Mouse (Mus musculus) adrenal gland, adult 2 months (tissue): Measurements from ENCODE around the gene Rpl24. TPM values are rescaled to one million over a fixed set of nuclear protein-coding genes. Genes with fewer than 3 reads are reported as not detected.

ENCODE experiments used
- DNase-seq: peaks from one replicate; pipeline ENCODE4 v3.0.0; 2021
- polyA plus RNA-seq: library from polyadenylated mRNA; depleted of rRNA; stranded (reverse); fragments of >200 nt; gene quantifications from 2 replicates; pipeline ENCODE4 v1.2.3, GENCODE M21; 2012; rRNA removed
- total RNA-seq, 2 experiments: library from RNA; stranded (reverse); gene quantifications; 2 replicates each; pipeline ENCODE4 v1.2.3; 2021

Rpl24 gene
- total and polyA plus RNA-seq, 3 experiments: 10.3 to 786 (median 706) TPM

GRCm38 (mm10) chr16:55971735-55972615 is 5.9 kb downstream of the Rpl24 start:
- DNase-seq: no peak

DNA sequence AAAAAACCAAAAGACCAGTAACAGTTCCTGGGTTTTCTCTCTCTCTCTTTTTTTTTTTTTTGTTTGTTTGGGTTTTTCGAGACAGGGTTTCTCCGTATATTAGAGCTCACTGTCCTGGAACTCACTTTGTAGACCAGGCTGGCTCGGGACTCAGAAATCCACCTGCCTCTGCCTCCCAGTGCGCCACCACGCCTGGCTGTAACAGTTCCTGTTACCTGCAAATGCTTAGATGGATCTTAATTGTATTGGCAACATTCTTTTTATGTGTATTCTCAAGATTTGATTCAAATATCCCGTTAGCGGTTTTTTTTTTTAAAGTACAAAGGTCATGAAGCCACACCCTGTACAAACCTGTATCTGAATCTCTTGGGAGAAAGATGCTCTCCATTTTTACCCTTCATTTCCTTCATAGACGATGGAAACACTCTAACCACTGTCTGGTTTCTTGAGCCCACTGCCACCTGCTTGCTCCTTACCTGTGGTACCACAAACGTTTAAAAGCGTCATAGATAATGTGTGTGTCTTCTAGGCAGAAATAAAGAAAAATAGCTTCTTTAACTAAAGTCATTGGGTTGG is 6.6 kb downstream of the Rpl24 start:
- no peak for DNase-seq

- DNase-seq: peak; percentile 99
These were observed 7.6 kb downstream of the Rpl24 start, which contains the start of gene Zbtb11 for GRCm38 (mm10) chr16:55973431-55974255. TSS of gene Zbtb11 (plus strand) at chr16:55973883.

DNA sequence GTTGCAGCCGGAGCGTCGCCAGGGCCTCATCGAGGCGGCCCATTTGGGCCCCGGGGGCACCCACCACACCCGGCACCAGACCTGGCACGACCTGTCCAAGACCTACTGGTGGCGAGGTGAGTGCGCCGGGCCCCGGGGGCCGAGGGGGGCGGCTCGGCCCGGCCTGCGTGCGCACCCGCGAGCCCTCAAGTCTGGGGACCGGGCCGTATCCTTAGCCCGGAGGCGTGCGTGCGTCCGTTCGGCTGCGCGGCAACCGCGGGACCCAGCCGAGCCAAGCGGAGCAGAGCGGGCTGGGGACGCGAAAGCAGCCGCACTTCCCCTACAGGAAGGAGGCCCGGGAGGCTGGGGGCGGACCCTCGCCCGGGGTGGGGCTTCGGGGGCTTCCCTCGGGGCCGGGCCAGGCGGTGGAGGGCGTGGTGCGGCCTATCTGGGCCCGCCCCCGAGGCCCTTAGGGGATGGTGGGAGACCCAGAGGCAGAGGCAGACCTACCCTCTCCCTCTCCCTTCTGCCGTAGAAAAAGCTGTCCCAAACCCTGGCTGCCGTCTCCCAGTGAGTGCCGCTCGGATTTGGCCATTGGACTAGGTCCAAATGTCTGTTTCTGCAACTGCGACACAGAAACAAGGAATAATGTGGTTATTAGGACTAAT is 8.3 kb downstream of the Rpl24 start:
- DNase-seq: peak; percentile 96

DNA sequence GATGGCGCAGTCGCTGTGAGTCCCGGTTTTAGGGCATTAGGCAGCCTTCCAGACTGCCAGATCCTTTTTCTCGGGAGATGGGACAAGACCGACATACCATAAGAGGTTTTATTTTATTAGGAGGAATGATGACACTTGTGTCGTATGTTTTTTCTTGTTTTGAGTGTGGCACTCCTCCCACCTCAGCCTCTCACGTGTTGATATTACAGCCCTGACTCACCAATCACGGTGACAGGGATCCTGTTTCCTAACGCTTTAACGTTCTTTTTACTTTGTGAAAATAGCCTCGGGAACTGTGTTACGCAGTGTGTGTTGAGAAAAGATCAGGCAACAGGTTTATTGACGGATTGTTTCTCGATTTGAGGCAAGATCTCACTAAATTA is 8.8 kb downstream of the Rpl24 start:
- peak; percentile 76 for DNase-seq

GRCm38 (mm10) chr16:55986001-55986400 is 19.9 kb downstream of the Rpl24 start:
- DNase-seq: peak; percentile 47

- no peak for DNase-seq
These were observed 24.2 kb downstream of the Rpl24 start for GRCm38 (mm10) chr16:55990311-55990710.

GRCm38 (mm10) chr16:55994235-55994634 is 28.2 kb downstream of the Rpl24 start:
- no peak for DNase-seq

DNA sequence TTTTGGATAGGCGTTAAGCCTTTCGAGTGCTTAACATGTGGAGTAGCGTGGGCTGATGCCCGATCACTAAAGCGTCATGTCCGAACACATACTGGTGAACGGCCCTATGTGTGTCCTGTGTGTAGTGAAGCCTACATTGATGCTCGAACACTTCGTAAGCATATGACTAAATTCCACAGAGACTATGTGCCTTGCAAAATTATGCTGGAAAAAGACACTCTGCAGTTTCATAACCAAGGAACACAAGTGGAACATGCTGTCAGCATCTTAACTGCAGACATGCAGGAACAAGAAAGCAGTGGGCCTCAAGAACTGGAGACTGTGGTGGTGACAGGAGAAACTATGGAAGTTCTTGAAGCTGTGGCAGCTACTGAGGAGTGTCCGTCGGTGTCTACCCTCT is 40.7 kb downstream of the Rpl24 start:
- DNase-seq: no peak

DNA sequence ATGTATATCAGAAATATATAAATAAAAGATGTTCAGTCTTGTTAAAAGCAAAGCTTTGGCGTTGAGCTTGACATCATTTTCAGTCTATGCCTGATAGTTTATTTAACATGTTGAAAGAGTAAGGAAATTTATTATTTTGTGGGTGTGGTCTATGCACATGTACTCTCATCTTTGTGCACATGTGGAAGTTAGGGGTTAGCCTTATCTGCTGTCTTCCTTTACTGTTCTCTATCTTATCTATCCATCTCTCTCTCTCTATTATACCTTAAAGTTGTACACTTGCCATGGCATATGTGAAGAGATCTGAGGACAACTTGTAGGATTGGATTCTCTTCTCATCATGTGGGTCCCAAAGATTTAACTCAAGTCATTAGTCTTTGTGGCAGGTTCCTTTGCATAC is 42.8 kb downstream of the Rpl24 start:
- DNase-seq: no peak

DNA sequence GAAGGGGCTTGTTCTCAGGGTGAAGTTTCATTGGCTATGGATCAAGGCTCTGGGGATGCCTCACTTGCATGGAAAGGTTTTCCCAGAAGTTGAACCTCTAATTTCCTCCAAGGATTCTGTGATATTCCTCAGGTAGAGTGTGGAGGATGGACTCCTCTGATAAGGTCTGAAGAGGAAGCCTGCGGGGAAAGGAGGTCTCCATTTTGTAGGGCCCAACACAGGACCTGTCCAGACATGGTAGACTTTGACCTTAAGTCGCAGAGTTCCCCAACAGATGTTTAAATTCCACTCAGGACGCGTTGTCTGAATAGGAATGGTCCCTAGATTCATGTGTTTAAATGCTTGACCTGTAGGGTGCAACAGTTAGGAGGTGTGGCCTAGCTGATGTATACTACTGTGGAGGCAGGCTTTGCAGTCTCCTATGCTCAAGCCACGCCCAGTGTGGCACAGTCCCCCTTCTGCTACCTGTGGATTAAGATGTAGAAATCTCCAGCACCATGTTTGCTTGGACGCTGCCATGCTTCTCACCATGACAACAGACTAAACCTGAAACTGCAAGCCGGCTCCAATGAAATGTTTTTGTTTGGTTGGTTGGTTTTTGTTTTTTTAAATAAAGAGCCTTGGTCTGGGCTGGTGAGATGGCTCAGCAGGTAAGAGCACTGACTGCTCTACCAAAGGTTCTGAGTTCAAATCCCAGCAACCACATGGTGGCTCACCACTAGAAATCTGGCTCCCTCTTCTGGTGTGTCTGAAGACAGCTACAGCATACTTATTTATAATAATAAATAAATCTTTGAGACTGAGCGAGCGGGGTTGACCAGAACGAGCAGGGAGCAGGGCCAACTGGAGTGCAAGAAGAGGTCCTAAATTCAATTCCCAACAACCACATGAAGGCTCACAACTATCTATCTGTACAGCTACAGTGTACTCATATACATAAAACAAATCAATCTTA is 47.0 kb downstream of the Rpl24 start:
- no peak for DNase-seq

GRCm38 (mm10) chr16:56014076-56014475 is 48.0 kb downstream of the Rpl24 start:
- DNase-seq: no peak

DNA sequence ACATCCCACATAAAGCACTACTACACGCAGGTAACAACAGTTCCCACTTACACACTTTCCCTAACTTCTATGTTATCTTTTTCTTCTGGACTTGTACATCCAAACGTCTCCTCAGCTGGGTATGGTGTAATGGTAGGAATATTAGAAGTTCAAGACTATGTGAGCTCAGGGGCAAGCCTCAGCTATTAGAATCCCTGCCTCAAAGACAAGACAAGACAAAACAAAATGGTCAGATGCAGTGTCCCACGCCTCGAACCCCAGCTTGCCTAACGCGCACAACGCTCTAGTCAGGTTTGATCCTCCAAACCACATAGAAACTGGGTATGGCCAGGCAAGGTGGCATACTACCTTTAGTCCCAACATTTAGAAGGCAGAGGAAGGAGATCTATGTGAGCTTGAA is 53.6 kb downstream of the Rpl24 start:
- DNase-seq: no peak

Other genes starting within 250 kb of the Rpl24 start
- gene Nfkbiz, start 127.4 kb upstream of the Rpl24 start, total RNA-seq: 1 to 10 TPM; 4.8 to 5.3 TPM
- gene Nfkbiz, start 127.4 kb upstream of the Rpl24 start, polyA plus RNA-seq: 6.0 and 7.3 TPM in 2 replicates
- 1 to 10 TPM in 1 of 2 experiments, under 1 TPM in 1; 0.78 to 2.0 TPM for gene Nxpe3, start 71.0 kb upstream of the Rpl24 start, total RNA-seq
- 0.37 and 0.40 TPM in 2 replicates for gene Nxpe3, start 71.0 kb upstream of the Rpl24 start, polyA plus RNA-seq
- 1 to 10 TPM; 6.1 to 9.3 TPM for gene Cep97, start 31.4 kb upstream of the Rpl24 start, total RNA-seq
- gene Cep97, start 31.4 kb upstream of the Rpl24 start, polyA plus RNA-seq: 0.27 and 0.34 TPM in 2 replicates
- 10 to 100 TPM; 16.7 to 25.3 TPM for gene Zbtb11, start 7.6 kb downstream of the Rpl24 start, total RNA-seq
- 4.2 and 4.6 TPM in 2 replicates for gene Zbtb11, start 7.6 kb downstream of the Rpl24 start, polyA plus RNA-seq
- gene Pcnp, start 63.5 kb downstream of the Rpl24 start, total RNA-seq: 100 to 1,000 TPM; 100 to 110 TPM
- 2.9 and 3.2 TPM in 2 replicates for gene Pcnp, start 63.5 kb downstream of the Rpl24 start, polyA plus RNA-seq
- gene Trmt10c, start 71.5 kb downstream of the Rpl24 start, total RNA-seq: 10 to 100 TPM; 19.2 to 22.3 TPM
- 8.7 and 8.9 TPM in 2 replicates for gene Trmt10c, start 71.5 kb downstream of the Rpl24 start, polyA plus RNA-seq
- 10 to 100 TPM; 20.5 to 20.8 TPM for gene Senp7, start 82.1 kb downstream of the Rpl24 start, total RNA-seq
- gene Senp7, start 82.1 kb downstream of the Rpl24 start, polyA plus RNA-seq: 0.41 and 0.49 TPM in 2 replicates
- 1 to 10 TPM in 1 of 2 experiments, under 1 TPM in 1; 0.38 to 1.0 TPM for gene Impg2, start 238.0 kb downstream of the Rpl24 start, total RNA-seq
- gene Impg2, start 238.0 kb downstream of the Rpl24 start, polyA plus RNA-seq: 0.02 and 0.04 TPM in 2 replicates